Mouse (Mus musculus) brain, adult 10 weeks (tissue): ENCODE results near the gene Dbndd1. TPM values are rescaled to one million over a fixed set of nuclear protein-coding genes. Genes with fewer than 3 reads are reported as not detected.

Experiments used
- polyA plus RNA-seq: library from polyadenylated mRNA; stranded (reverse); fragments of 350-450 nt; fragmentation: Illumina TruSeq; extraction: RNeasy Lipid Tissue Mini Kit (QIAGEN cat#74804); gene quantifications from one replicate; pipeline ENCODE4 v1.2.3, GENCODE M21; 2015; ENCODE audit warnings: low read depth, low replicate concordance

Gene Dbndd1
- 27.7 TPM for polyA plus RNA-seq

DNA sequence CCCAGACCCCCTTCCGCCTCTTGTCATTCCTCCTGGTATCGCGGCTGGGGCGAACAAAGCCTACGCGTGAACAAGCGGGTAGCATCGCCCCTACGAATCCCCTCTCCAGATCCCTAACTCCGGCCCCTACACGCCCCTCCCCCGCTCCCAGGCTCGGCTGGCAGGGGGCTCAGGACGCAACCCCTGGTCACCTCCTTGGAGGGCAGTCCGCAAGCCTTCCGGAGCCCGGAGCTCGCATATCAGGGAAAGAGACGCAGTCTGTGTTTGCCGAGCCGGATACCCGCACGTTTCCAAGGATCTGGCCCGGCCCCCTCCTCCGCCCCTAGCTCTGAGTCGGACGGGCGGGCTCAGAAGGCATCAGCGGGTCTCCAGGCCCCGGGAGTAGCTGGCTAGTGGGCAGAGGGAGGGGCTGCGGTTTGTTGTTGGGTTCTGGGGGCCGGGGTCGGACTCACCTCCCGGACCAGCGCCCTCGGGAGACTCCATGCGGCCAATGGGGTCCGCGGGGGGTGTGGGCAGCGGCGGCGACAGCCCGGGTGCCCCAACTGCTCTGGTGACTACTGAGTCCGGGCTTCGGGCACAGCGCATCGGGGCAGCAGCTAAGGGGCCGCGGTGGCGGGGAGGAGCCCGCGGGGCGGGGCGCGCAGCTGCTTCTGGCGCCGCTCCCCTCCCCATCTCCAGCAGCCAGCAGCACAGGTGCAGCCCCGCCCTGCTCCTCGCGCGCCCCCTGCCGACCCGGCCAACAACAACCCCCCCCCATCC, at the start of gene Dbndd1:
Gene Dbndd1 (minus strand): TSS at position 683 of the 759 bp plus-strand sequence.

DNA sequence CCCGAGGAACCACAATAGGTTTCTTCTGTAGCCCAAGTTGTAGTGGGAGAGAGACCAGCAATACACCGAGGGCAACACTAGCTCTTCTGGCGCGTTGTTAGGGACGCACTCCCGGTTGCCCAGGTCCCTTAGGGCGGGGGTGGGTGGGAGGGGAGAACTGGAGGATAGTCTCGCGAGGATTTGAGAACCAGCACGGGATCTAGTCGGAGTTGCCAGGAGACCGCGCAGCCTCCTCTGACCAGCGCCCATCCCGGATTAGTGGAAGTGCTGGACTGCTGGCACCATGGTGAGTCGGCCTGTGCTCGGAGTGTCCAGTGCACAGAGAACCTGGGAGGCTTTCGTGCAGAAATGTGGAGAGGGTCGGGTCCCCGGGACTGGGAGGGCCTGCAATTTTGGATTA, 3.4 kb upstream of the Dbndd1 start, which contains the start of gene Gas8:
Gene Gas8 (plus strand): TSS at position 168 of the 400 bp plus-strand sequence.

DNA sequence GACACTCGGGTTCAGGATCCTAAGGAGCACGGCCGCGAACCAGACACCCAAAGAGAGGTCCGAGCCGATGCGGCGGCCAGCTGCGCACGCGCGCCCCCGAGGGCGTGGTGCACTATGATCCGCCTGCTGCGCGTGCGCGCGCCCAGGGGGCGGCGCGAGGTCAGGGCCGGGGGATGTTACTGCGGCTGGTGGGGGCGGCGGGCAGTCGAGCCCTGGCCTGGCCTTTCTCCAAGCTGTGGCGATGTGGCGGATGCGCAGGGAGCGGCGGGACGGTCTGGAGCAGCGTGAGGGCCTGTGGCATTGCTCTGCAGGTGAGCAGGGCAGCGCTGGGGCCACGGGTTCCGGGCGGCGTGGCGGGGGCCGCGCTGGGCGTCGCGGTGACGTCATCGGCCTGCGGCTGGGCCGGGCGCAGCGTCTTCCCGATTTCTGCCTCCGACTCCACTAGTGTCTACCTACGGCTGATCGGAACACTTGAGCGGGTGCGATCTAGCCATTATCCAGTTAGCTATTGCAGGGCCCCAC, 37.5 kb downstream of the Dbndd1 start, which contains the start of gene Afg3l1:
Gene Afg3l1 (plus strand): TSS at position 167 of the 522 bp plus-strand sequence.

Other genes starting within 250 kb of the Dbndd1 start
- 3.4 TPM for gene Fanca, start 196.9 kb downstream of the Dbndd1 start, polyA plus RNA-seq
- 18.7 TPM for gene Spire2, start 182.8 kb downstream of the Dbndd1 start, polyA plus RNA-seq
- 576 TPM for gene Tcf25, start 141.7 kb downstream of the Dbndd1 start, polyA plus RNA-seq
- not detected for gene Mc1r, start 108.4 kb downstream of the Dbndd1 start, polyA plus RNA-seq
- 447 TPM for gene Tubb3, start 104.0 kb downstream of the Dbndd1 start, polyA plus RNA-seq
- gene Def8, start 91.9 kb downstream of the Dbndd1 start, polyA plus RNA-seq, result 41.9 TPM
- gene Afg3l1, start 37.6 kb downstream of the Dbndd1 start, polyA plus RNA-seq, result 16.0 TPM
- 24.2 TPM for gene Gas8, start 3.4 kb upstream of the Dbndd1 start, polyA plus RNA-seq
- gene Rhou, start 138.5 kb upstream of the Dbndd1 start, polyA plus RNA-seq, result 28.1 TPM